Mouse (Mus musculus) cortical plate, adult 2 months (tissue): ENCODE data around the gene Atf3. TPM values are rescaled to one million over a fixed set of nuclear protein-coding genes. Genes with fewer than 3 reads are reported as not detected.
A peak's percentile ranks its signal among the peaks of the same experiment; 100 is the strongest.

Source experiments
- H3K27ac ChIP-seq: fragments of 200-500 bp; 2 replicates; pipeline ENCODE4 v1.5.1; 2012; ENCODE audit warnings: low read length, control low read depth, inconsistent platforms; ENCODE audit not compliant: insufficient read depth
- H3K4me1 ChIP-seq: fragments of 200-500 bp; 2 replicates; pipeline ENCODE4 v1.6.1; 2011; ENCODE audit warnings: low read length; ENCODE audit not compliant: control insufficient read depth, insufficient read depth
- H3K4me3 ChIP-seq: fragments of 200-500 bp; 2 replicates; pipeline ENCODE4 v1.5.1; 2011; ENCODE audit warnings: mild to moderate bottlenecking, low read length, control low read depth; ENCODE audit not compliant: insufficient read depth
- CTCF ChIP-seq: fragments of 200-500 bp; IDR thresholded peaks from 2 replicates; pipeline ENCODE4 v1.5.1; 2011; ENCODE audit warnings: mild to moderate bottlenecking, control low read depth, low read length; ENCODE audit not compliant: insufficient read depth; ENCODE audit errors: extremely low read depth
- POLR2A ChIP-seq: fragments of 200-500 bp; IDR thresholded peaks from 2 replicates; pipeline ENCODE4 v1.6.1; 2011; ENCODE audit warnings: mild to moderate bottlenecking, low read length, control low read depth; ENCODE audit not compliant: insufficient read depth; ENCODE audit errors: extremely low read depth
- polyA plus RNA-seq: library from polyadenylated mRNA; depleted of rRNA; stranded (reverse); fragments of >200 nt; gene quantifications from 2 replicates; pipeline ENCODE4 v1.2.3, GENCODE M21; 2012

The Atf3 gene
- polyA plus RNA-seq, 1 experiment: 0.73 TPM

DNA sequence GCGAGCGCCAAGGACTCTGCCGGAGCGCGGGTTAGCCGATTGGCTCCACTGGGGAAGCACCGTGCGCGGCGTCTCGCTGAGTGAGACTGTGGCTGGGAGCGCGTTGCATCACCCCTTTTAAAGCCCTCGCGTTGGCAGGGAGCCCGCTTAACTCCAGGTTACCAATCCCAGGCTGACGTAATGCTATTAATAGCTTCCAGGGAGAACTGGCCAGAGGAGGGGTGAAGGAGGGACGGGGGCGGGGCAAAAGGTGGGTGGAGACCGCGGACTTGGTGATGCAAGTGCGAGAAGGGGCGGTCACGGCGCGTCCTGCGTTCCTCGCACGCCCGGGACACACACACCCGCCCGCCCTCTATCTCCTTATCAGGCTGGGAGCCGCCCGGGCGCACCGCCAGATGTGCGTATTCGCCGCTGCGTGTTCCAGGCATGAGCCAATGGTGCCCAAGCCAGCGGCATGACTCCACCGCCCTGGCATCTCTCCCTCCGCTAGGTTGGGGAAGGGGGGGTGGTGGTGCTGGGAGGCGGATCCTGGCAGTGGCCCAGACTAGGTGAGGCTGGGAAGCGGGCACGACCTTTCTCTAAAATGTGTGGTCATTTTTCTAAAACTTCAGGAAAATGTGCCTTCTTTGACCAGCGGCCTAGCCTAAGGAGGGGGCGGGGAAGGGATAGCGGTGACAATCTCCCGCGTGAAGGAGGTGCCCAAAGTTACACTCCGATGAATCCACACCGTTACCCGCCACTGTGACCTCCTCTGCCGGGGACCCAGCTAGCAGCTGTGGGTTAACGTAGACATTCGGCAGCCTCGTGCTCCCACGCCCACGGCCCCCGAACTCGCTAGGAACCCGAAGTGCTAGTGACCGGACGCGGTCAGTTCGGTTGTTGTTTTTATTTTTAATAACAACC is 34.4 kb downstream of the Atf3 start:
- TF ChIP-seq POLR2A: peak; percentile 79
- TF ChIP-seq CTCF: no peak
- H3K27ac ChIP-seq: 0 out of 2 replicates have a peak overlapping the region, but pooled peaks have one; percentile 67

GRCm38 (mm10) chr1:191182431-191183162 is 35.2 kb downstream of the Atf3 start:
- H3K27ac ChIP-seq: 0 out of 2 replicates have a peak overlapping the region, but pooled peaks have one; percentile 67
- TF ChIP-seq CTCF (no peak), POLR2A (no peak)
- no peaks in the 10 kb centered on the region for H3K4me1 ChIP-seq
- peak overlapping the region; percentile 42 for H3K4me3 ChIP-seq

More for the DNA sequence above, 34.4 kb downstream of the Atf3 start:
- peak overlapping the region; percentile 42 for H3K4me3 ChIP-seq
- no peaks in the 10 kb centered on the region for H3K4me1 ChIP-seq

GRCm38 (mm10) chr1:191181469-191182259 is 36.2 kb downstream of the Atf3 start:
- no peaks in the 10 kb centered on the region for H3K4me1 ChIP-seq
- H3K4me3 ChIP-seq: peak overlapping the region; percentile 42; the same call in 1 of the 2 replicates
- H3K27ac ChIP-seq: no peak overlapping the region
- TF ChIP-seq POLR2A: no peak
- TF ChIP-seq CTCF: no peak

DNA sequence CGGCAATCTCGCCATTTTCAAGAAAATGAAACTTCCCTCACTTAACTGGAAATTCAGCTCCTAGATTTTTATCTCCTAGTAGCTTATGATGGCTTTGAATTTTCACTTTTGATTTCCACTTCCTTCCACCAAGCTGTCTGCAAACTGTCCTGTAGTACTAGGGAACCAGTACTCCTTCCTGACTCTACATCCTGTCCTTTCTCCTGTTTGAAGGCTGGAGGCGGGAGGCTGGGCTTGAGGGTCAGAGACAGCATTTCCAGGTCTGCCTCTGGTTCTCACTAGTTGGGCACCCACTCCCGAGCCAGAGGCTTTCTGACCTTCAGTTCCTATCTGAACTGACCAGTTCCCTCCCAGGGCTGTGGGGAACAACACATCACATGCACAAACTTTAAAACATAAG is 37.4 kb downstream of the Atf3 start:
- TF ChIP-seq CTCF: no peak
- H3K4me3 ChIP-seq: no peak overlapping the region
- H3K4me1 ChIP-seq: no peaks in the 10 kb centered on the region
- H3K27ac ChIP-seq: no peak overlapping the region

DNA sequence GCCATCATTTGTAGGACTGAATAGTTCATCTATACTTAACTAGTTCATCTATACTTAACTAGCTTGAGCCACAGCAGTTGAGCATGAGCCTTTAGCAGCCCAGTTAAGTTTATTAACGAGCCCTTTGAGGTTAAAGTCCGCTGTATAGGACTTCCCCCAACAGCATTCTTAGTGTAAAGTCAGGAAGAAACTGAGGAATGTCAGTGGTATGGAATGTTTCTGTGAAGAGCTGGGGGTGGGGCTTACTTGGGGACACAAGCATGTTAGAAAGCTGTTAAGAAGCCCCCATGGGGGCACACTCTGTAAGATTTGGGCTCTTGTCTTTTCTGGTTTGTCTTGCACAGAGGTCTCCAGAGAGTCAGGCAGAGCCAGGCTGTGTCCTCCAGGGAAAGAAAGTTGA is 38.0 kb downstream of the Atf3 start:
- H3K4me3 ChIP-seq: no peak overlapping the region
- no peaks in the 10 kb centered on the region for H3K4me1 ChIP-seq
- no peak overlapping the region for H3K27ac ChIP-seq
- TF ChIP-seq CTCF (no peak), POLR2A (no peak)

- no peak overlapping the region for H3K27ac ChIP-seq
- no peak overlapping the region for H3K4me3 ChIP-seq
- H3K4me1 ChIP-seq: no peaks in the 10 kb centered on the region
- TF ChIP-seq POLR2A: no peak
- no peak for TF ChIP-seq CTCF
These were observed 39.2 kb downstream of the Atf3 start for GRCm38 (mm10) chr1:191178511-191179188.

GRCm38 (mm10) chr1:191176887-191177286 is 41.0 kb downstream of the Atf3 start:
- TF ChIP-seq POLR2A (no peak), CTCF (no peak)
- Histone ChIP-seq H3K4me3 (no peak overlapping the region), H3K27ac (no peak overlapping the region), H3K4me1 (no peaks in the 10 kb centered on the region)

DNA sequence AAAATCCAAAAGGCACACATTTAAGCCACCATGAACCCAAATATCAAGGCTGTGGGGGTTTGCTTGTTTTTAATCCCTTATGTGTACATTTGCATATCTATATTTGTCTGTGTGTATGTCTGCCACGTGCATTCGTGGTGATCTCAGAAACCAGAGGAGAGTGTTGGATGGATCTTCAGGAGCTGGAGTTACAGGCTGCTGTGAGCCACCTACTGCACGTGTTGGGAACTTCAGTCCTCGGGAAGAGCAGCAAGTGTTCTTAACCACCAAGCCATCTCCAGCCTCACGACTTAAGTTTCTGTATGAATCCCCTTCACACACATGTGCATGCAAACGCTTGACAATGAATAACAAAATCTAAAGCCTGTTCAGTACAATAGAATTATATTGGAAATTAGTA is 45.4 kb downstream of the Atf3 start:
- TF ChIP-seq CTCF (peak; percentile 73), POLR2A (no peak)
- Histone ChIP-seq H3K4me3 (no peak overlapping the region), H3K27ac (no peak overlapping the region), H3K4me1 (no peaks in the 10 kb centered on the region)

DNA sequence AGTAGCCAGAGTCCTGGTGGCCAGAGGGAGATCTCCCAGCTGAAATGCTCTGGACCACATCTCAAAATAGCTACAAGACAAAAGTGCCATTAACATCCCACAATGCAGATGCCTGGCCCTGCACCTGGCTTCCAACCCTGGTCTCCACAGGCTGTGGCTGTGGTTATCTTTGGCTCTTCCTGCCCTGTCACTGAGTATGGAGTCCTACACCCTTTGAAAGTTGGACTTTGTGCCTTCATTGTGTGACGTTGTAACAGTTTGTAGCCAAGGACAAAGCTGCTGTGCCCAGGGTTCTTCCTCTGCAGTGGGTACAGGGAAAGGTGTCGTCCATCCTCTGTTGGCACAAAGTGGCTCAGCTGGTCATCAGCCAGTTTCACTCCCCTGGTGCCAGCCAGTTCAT is 47.4 kb downstream of the Atf3 start:
- Histone ChIP-seq H3K27ac (no peak overlapping the region), H3K4me3 (no peak overlapping the region), H3K4me1 (no peaks in the 10 kb centered on the region)
- TF ChIP-seq CTCF: no peak
- no peak for TF ChIP-seq POLR2A
